Mouse (Mus musculus) lung, adult 18-20 months (tissue): Measurements from ENCODE around the gene Gm4737.
"Not testable (repeated sequence)": the region's sequence is repeated elsewhere in the genome, so short reads cannot be mapped to it uniquely, and the experiment has no call there.

Source experiments
- DNase-seq, 2 experiments: peaks; one replicate each; pipeline ENCODE4 v3.0.0; 2022; ENCODE audit warnings: mixed read lengths in 2 of 2

Gene Gm4737

GRCm38 (mm10) chr16:46154832-46155231 is at the start of gene Gm4737:
Gm4737 (minus strand) TSS chr16:46155077.
- not testable (repeated sequence) for DNase-seq

- no peak for DNase-seq
Observed at GRCm38 (mm10) chr16:46195792-46196191, 40.9 kb upstream of the Gm4737 start.

- DNase-seq = no peak
Observed at GRCm38 (mm10) chr16:46183096-46183495, 28.2 kb upstream of the Gm4737 start.

- DNase-seq = no peak
Observed at GRCm38 (mm10) chr16:46178121-46178801, 23.4 kb upstream of the Gm4737 start.

- no peak for DNase-seq
Observed at GRCm38 (mm10) chr16:46173039-46173438, 18.2 kb upstream of the Gm4737 start.

GRCm38 (mm10) chr16:46166971-46167370 is 12.1 kb upstream of the Gm4737 start:
- DNase-seq = no peak

GRCm38 (mm10) chr16:46165305-46165704 is 10.4 kb upstream of the Gm4737 start:
- DNase-seq = no peak

- no peak for DNase-seq
Observed at GRCm38 (mm10) chr16:46151141-46151540, 3.7 kb downstream of the Gm4737 start.

GRCm38 (mm10) chr16:46148661-46149341 is 6.1 kb downstream of the Gm4737 start:
- DNase-seq = no peak

GRCm38 (mm10) chr16:46146962-46147361 is 7.9 kb downstream of the Gm4737 start:
- DNase-seq = no peak

GRCm38 (mm10) chr16:46122238-46122637 is 32.6 kb downstream of the Gm4737 start:
- no peak for DNase-seq

- no peak for DNase-seq
Observed at GRCm38 (mm10) chr16:46121420-46121819, 33.5 kb downstream of the Gm4737 start.

- DNase-seq = no peak
Observed at GRCm38 (mm10) chr16:46120607-46121006, 34.3 kb downstream of the Gm4737 start.

- no peak for DNase-seq
Observed at GRCm38 (mm10) chr16:46120020-46120419, 34.9 kb downstream of the Gm4737 start, which contains the start of gene Cd96. Cd96 (minus strand) TSS chr16:46120251.

- DNase-seq = no peak
Observed at GRCm38 (mm10) chr16:46117645-46118044, 37.2 kb downstream of the Gm4737 start.

GRCm38 (mm10) chr16:46114727-46115126 is 40.1 kb downstream of the Gm4737 start:
- DNase-seq = no peak

- DNase-seq = no peak
Observed at GRCm38 (mm10) chr16:46109536-46109935, 45.3 kb downstream of the Gm4737 start.

GRCm38 (mm10) chr16:46107431-46107830 is 47.4 kb downstream of the Gm4737 start:
- no peak for DNase-seq

- no peak for DNase-seq
Observed at GRCm38 (mm10) chr16:46104491-46104890, 50.4 kb downstream of the Gm4737 start.
